Mouse (Mus musculus) layer of hippocampus, postnatal 25 days (tissue): ENCODE results near the gene Nrl. TPM values are rescaled to one million over a fixed set of nuclear protein-coding genes. Genes with fewer than 3 reads are reported as not detected.

Source experiments
- DNase-seq, 2 experiments: peaks; one replicate each; pipeline ENCODE4 v3.0.0; 2022; ENCODE audit warnings: mixed read lengths in 2 of 2, low spot score in 1 of 2; ENCODE audit errors: extremely low spot score in 1 of 2
- total RNA-seq, 2 experiments: library from RNA; stranded (reverse); gene quantifications; 2 replicates each; pipeline ENCODE4 v1.2.3; 2021

Nrl gene
- total RNA-seq, 2 experiments from 2014 or later, result 2.1 to 2.2 TPM

DNA sequence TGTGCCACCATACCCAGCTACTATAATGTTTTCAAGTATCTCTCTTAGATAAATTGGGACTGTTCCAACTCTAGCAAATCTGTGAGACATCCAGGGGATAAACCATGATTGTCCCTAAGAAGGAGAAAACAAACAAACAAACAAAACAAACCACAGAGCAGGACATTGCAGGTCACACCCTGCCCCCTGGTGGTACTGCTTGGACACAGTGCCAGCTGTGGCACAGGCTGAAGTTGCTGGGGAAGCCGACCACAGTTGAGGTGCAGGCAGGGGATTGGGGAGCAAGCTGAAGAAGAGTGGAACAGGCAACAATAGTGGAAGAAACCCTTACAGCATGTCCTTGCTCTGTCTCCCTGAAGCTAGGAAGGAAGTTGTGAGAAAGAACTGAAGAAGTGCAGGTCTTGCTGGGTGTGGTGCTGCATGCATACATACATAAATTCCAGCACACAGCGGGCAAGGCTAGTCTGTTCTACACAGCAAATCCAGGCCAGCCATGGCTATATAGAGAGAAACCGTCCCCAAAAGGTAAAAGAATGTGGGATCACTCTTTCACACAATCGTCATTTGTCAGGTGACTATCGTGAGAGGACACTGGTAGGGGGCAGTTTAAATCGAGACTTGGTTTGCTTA lies 11.4 kb upstream of the Nrl start:
- DNase-seq, result peak in 1 of 2 experiments; percentile 62

DNA sequence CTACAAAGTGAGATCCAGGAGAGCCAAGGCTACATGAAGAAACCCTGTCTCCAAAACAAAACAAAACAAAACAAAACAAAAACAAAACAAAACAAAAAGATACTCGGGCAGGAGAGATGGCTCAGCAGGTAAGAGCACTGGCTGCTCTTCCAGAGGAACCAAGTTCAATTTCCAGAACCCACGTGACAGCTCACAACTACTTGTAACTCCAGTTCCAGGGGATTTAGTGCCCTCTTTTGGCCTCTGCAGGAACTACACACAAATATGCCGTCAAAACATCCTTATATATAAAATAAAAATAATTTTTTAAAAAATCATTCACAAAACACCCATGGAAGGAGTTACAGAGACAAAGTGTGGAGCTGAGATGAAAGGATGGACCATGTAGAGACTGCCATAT lies 3.2 kb upstream of the Nrl start:
- DNase-seq, result no peak

DNA sequence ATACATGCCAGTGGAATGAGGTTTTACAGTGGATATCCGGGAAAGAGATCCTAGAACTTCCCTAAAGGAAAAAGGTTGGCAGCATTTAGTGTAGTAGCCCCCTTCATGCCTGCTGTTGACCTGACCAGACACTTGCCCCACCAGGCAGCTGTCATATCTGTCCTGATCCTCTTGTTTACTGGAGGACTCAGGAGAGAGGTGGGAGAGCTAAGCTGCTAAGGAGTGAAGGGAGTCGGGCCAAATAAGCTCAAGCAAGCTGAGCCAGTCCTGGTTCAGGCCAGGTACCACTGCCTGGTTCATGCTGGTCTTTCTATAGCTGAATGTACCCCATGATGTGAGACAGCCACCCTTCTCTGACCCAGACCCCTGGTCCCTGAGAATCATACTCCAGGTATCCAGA lies 1.9 kb upstream of the Nrl start:
- no peak for DNase-seq

DNA sequence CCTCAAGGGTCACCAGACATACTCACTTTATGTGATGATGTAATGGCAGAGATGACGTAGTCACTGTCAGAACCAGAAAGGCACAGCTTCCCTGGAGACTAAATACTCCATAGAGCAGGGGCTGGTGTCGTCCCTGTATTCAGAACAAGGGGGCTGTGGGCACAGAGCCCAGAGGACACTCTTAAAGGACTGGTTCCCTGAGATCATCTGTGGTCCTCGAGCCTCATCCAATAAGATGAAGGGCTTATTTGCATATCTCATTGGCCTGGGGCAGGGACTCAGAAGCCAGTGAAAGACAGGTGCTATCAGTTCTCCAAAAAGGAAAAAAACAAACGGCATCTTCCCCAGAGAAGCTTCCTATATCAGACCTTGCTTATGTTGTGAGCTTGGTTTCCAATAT lies 719 bp downstream of the Nrl start:
- DNase-seq, result no peak

DNA sequence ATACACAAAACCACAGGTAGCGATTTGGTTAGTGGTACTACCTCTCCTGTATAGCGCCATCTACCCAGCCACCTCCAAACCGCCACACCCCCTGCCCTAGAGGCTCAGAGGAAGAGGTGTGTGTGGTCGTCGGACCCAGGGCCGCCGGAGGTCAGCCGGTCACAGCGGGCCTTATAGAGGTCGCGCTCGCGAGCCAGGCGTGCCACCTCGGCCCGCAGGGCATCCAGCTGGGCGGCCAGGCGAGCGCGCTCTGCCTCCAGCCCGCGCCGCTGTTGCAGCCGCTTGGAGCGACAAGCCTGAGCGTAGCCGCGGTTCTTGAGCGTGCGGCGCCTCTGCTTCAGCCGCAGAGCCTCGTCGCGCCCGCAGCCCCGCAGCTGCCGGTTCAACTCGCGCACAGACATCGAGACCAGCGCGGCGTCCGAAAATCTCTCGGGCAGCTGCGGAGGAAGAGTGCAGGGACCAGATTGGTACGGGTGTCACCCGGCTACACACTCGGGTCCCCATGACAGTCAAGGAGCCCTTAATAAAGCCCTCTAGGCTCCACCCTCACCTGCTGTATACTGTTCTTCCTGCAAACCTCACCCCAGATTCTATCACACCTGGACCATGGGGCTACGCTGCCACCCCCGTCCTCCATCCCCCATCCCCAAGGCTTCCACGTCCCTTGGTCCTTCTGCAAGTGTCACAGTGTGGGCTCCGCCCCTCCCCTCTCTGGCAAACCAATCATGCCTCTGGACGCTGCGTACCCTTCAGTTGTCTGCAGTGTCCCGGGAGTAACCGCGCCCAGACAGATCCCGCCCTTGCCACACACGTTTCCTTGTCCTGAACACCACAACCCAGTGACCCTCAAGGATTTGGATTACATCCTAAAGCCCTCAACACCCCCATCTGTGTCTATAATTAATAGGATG lies 4.1 kb downstream of the Nrl start:
- DNase-seq, result no peak

DNA sequence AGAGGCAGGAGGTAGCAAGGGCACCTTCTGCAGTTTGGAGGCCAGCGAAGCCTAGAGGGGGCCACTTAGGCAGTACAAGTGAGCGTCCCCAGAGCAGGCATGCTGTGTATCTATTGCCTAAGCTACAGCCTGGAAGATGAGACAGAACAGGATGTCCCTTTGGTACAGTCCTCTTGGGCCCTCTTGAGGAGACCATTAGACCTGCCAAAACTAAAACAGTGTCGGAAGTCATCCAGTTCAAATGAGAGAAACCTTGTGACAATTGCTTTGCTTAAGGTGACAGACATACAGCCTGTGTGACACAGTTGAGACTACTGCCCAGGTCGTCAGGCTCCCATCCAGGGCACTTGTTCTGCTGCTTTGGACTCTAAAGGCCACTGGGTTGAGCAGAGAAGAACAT lies 5.2 kb downstream of the Nrl start:
- DNase-seq, result no peak

DNA sequence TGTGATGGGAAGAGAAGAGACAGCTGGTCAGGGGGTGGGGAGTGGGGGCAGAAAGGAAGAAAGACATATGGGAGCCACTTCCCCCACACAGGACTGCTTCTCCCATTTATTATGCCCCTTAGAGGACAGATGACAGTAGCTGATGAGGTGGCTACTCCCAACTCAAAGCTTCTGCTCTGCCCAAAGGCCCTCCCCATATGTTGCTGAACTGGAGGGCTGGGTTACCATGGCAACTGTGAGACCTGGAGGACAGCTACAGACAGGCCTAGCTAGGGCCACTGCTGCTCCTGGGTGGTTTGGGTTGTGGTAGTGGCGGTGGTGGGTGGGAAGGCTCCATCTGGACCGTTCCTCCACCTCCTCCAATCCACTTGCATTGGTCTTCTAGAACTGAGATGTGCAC lies 5.9 kb downstream of the Nrl start:
- peak in 1 of 2 experiments; percentile 56 for DNase-seq

DNA sequence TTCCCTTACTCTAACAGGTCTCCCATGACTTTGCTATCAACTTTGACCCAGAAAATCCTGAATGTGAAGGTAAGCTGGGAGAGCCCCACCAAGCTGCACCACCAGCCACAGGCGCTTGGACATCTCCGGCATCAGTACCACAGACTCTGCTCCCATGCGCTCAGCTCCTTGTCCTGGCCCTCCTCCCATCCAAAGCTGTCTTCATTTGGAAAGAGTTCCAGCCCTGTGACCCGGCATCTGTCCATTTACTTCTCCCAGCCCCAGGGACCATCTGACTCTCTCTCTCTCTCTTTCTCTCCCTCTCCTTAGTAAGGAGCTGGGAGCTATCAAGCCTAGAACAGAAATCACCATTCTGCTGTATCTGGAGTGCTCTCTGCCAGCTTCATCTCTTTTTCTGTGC lies 8.9 kb downstream of the Nrl start:
- DNase-seq, result no peak

DNA sequence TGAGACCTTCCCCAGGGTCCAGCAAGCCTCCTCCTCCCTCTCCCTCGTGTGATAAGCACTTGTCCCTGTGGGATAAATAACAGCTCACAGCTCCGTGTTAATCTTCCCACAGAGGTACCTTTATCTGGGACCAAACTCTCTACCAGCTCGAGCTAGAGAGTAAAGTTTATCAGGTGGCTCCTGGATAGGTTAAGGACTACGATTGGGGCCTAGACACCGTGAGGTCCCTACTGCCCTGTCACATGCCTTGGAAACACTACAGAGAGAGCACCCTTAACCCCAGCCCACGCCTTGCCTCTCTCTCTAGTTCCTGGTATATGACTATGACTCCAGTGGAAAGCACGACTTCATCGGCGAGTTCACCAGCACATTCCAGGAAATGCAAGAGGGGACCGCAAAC lies 10.9 kb downstream of the Nrl start:
- no peak for DNase-seq

DNA sequence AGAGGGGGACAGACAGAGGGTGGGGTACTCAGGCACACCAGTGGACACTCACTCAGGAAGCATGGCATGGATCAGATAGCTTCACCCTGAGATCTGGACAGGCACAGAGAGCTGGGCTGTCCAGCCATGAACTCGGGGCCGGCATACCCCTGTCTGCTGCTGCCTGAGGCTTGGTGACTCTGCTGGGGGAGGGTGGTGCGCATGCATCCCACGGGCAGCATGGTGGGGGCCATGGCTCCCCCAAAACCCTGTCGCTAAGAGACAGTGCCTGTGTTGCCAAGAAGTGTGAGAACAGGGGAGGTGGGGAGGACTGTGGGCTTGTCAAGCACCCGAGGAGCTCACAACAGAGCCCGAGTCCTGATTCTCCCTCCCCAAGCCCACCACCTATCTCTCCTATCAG lies 13.7 kb downstream of the Nrl start:
- DNase-seq, result peak in 1 of 2 experiments; percentile 53

DNA sequence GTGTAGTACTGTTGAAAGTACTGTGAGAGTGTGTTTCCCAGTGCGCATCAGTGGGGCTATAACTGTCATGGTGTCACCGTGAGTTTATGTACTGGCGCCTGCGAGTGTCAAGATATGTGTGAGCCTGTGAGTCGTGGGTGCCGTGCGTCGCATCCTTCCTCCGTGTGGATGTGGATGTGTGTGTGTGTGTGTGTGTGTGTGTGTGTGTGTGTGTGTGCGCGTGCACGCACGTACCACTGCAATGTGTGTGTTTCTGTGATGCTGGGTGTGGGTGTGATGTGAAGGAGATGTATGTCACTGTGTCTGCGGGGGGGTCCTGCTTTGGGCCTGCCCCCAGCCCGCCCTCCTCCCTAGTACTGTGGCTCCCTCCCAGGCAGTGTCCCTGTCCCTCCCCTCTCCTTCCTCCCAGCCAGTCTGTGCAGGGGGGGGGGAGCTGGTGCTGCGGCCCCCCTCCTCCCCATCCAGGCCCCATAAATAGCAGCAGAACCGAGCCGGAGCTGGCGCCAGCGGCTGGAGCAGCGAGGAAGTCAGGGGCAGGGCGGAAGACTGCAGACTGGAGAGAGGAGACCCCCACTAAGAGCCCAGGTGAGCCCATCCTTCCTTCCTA lies 14.6 kb downstream of the Nrl start, which contains the start of gene Cpne6:
Cpne6 (plus strand) TSS at position 321 of the 607 bp plus-strand sequence.
- peak in 1 of 2 experiments; percentile 46 for DNase-seq

DNA sequence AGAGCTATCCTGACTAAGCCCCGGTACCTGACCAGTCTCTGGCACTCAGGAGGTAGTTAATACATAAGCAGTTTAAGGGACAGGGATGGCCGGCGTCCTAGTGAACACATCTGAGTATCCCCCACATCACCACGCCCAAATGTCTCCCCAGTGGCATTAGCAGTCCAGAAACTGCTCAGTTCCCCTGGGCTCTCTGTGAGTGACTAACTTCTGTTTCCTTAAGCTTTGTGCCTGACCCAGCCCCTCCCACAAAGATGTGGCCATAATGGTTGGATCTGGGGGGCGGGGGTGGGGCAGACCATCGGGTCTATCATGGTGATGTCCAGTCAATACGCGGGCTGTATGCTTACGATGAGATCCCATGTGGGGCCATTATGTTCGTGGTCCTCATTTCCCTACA lies 15.2 kb downstream of the Nrl start:
- no peak for DNase-seq

DNA sequence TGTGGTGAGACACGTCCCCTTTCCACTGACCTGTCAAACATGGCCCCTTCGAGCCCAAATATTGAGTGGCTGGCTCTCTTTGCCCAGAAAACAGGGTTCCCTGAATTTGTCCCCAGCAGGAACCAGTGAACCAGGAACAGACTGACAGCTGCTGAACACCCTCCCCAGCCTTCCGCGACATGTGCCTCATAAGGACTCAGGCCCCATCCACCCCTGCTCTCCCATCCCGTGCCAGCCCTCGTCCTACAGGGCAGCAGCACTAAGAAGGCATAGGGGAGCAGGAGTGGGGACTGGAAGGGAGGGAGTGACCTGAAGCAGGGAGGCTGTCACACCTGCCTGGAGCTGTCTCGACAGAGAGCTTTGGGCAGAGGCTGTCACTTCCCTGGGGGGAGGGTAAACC lies 17.0 kb downstream of the Nrl start:
- DNase-seq, result no peak

DNA sequence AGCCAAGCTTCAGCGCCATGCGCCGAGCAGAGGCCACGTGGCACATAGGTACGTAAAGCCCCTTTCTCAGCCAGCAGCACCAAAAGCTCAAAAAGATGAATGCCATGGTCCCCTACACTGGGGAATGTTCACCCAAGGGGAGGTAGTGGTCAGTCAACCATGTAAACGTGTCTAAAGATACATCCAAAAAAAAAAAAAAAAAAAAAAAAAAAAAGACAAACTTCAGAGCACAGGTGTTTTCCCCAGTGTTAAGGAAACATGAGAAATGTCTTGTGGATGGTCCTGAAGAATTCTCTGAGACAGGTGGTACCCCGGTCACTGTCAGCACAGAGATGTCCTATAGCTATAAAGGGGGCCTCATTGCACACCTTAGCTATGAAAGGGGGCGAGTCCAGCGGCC lies 19.2 kb downstream of the Nrl start:
- DNase-seq, result no peak

DNA sequence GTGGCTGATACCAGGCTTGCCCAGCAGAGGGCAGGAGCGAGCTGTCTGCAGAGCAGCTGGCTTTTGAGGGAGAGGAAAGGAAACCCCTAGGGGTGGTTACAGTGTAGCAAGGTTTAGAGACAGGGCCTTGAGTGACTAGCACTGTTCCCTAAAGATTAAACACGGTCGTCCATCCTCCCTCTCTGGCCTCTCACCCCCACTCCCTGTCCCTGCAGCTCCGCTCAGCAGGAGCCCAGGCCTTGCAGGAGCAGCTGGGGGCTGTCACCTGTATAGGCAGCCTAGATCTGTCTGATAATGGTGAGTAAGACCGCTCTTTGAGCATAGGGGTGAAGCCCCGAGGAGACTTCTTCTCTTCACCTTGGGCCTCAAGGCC lies 27.3 kb downstream of the Nrl start:
- peak; percentile 86 to 98 for DNase-seq

DNA sequence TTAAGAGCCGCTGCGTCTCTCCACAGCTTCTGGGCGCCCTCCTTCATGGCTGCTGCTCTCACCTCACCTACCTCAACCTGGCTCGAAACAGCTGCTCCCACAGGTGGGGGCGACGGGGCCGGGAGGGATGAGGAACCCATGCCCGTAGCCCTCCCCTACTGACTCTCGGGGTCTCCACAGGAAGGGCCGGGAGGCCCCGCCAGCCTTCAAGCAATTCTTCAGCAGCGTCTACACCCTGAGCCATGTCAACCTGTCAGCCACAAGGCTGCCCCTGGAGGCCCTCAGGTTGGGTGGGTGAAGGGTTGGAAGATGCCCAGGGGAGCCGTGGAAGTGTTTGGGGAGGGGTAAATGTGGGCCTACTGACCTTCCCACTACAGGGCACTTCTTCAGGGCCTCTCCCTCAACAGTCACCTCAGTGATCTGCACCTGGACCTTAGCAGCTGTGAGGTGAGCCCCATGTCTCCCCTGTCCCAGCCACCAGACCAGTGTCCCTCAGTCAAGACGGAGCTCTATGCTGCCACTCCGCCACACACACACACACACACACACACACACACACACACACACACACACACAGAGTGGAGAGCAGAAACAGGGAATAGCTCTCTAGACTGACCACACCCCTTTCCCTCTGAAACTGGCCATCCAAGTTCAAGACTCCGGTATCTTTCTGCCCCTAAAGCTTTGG lies 27.9 kb downstream of the Nrl start:
- DNase-seq, result no peak

DNA sequence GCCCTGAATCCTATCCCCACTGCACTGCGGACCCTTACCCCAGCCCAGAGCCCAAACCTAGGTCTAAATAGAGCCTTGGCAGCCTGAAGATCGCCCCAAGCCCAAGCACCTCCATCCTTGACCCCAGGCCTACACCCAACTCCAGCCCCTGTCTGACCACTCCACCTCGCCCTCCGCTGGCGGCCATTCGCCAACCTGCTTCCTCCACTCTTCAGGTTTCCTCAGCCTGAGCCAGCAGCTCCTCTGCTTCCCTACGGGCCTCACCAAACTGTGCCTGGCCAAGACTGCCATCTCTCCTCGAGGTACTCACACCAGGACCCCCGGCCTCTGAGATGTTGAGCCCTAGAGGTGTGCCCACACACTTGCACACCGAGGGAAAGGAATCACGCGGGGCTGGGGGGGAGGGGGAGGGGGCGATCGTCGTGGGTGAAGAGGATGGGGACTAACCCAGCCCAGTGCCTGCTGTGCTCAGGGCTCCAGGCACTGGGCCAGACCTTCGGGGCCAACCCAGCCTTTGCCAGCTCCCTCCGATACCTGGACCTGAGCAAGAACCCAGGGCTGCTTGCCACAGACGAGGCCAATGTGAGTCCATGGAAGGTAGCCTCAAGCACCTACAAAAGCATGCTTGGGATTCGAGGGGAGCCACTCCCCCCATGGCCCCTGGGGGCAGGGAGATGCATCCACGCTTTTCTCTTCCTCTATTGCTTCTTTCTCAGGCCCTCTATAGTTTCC lies 29.1 kb downstream of the Nrl start:
- DNase-seq, result no peak

DNA sequence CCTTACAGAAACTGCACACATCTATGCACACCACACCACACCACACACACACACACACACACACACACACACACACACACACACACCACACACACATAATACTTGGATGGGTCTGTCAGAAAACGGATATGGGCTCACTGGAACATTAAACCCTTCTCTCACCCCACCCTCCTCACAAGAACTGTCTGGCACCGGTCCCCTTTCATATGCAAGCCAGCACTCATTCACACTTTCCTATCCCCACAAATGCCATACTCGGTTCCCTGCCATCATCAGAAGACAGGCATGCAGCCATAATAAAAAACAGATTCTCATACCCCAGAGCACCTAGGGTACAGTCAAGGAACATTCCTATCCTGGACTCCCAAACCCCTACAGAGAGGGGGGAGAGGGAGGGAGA lies 32.7 kb downstream of the Nrl start:
- DNase-seq, result no peak

DNA sequence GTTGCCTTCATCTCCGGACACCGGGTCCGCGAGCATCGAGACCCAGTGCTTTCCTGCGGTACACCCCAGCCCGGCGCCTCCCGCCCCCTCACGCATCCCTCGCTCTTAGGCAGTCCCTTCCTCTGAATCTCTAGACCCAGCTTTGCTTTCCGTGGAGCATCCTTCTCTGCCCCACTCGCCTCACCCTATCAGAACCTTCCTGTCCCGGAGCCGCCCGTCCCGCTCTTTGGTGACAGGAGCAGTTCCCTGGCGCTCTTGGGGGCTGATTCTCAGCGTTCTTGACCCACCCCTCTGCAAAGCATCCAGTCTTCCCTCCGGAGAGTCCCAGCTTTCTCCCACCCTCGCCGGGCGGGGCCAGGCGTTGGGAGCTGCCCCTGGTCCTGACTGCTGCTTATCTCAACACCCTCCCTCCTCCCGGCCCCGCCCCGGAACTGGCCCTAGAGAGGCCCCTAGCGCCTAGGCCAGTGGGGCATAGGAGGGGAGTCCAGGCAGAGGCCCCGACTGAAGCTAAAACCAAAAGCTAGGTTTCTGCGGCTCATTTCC lies 33.4 kb downstream of the Nrl start:
- DNase-seq, result peak; percentile 42 to 58
